Mouse (Mus musculus): ENCODE results near the gene Ube2f.

The Ube2f gene

DNA sequence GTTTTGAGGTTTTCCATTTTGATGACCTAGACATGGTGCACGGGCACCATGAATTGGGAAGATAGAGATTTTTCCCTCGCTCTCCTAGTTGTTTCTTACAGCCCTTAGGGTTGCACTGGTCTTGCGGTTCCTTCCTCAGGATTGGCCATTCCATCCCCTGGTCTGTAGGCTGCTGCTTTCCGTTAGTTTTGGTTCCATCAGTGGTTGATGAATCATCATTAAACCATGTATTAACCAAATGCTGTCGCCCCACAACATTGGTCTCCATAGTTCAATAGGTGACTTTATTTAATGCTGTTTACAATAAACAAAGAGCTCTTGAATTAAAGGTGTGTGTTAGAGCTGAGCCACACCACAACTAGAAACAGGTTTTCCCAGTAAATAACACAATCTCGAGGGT, 12.4 kb upstream of the Ube2f start:
- DNase-seq (ENCODE audit: low spot score) = no peak

DNA sequence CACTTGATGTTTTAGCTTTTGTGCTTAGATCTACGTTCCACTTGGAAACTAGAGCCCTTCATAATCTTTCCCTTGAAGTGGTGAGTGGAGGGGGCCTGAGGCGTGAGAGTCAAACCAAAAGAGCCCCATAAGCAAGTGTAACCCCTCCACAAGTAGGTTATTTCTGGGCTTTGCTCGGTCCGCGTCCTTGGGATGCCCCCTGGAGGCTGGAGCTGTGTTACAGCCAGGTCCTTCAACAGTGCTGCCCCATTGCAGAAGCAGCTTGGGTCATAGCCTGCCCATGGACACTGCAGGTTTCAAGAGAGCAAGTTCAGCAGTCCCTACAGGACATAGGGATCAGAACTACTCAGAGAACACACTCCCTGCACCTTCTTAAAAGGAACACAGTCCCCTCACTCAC, 11.0 kb upstream of the Ube2f start:
- DNase-seq (ENCODE audit: low spot score) = peak; percentile 39

DNA sequence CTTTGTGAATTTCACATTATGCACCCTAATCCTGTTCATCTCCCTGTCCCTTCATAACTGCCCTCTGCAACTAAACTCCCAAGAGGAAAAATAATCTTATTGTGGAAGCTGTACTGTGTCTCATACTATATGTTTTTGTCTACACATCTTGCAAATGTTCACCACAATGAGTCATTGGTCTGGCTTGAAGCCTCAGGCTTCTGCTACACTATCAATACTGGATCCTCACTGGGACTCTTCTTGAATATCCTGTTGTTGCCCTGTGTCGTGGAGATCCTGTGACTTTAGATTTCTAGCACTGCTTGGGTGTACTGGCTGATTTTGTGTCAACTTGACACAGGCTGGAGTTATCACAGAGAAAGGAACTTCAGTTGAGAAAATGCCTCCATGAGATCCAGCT, 10.3 kb upstream of the Ube2f start:
- no peak for DNase-seq (ENCODE audit: low spot score)

DNA sequence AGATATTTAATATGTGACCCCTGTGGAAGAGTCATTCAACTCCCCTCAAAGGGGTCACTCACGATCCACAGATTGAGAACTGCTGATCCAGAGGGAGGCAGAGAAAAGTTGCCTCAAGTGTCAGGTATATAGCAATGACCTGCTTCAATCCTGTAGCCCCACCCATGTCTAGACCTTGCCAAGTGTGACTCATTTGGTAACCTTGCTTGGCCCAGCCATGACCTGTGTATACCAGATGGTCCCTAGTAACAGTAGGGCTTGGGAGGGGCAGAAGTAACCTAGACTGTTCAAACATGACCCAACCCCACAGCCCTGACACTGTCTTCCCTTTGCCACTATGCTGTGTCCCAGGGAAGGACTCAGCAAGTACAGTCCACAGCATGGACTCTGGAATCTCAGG, 9.4 kb upstream of the Ube2f start:
- DNase-seq (ENCODE audit: low spot score) = no peak

DNA sequence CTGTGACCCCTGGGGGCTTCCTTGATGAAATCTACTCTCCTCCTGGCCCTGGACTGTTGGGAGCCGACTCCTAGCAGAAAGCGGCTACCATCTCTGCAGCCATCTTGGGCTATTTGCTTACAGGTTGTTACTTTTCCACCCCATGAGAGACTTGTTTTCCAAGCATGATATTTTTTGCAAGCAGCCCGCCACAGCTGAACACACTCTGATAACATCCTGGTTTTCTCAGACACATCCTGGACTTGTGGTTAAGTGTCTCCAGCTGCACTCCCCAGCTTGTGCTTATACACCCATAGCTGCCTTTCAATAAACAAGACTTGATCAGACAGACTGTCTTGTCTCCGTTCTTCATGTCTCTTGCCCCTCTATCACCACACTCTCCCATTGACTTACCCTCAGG, 8.9 kb upstream of the Ube2f start:
- no peak for DNase-seq (ENCODE audit: low spot score)

DNA sequence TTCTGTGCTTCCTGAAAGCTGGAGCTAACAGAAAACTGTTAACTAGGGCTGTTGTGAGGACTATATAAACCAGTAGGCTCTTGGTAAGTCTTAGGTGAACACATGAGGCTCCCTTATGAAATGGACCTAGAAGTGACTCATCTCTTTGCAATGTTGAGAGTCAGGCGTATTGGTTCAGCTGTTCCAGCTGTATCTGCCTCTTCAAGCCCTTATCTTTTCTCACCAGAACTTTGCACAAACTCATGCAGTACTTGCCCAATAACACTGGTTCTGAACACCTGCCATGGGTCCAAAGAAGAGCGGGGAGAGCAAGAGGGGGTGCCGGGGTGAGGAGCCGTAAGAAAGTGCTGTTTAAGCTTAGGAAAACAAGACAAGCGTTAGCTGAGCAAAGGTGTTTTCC, 1.9 kb upstream of the Ube2f start:
- DNase-seq (ENCODE audit: low spot score) = peak; percentile 31

DNA sequence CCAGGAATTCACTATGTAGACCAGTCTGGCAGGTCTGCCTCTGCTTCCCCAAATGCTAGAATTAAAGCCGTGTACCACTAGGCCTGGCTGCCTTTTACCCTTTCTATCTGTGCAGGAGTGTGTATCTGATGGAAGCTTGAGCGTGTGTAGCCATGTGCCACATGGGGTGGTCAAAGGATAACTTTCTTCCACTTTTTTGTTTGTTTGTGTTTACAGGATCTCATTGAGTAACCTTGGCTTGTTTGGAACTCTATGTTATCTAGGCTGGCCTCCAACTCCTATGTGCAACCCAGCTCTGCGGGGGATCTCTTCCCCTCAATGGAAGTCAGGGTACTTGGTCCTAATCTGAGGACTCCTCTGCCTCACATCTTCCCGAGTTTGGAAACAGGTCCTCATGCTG, 1.1 kb upstream of the Ube2f start:
- no peak for DNase-seq (ENCODE audit: low spot score)

DNA sequence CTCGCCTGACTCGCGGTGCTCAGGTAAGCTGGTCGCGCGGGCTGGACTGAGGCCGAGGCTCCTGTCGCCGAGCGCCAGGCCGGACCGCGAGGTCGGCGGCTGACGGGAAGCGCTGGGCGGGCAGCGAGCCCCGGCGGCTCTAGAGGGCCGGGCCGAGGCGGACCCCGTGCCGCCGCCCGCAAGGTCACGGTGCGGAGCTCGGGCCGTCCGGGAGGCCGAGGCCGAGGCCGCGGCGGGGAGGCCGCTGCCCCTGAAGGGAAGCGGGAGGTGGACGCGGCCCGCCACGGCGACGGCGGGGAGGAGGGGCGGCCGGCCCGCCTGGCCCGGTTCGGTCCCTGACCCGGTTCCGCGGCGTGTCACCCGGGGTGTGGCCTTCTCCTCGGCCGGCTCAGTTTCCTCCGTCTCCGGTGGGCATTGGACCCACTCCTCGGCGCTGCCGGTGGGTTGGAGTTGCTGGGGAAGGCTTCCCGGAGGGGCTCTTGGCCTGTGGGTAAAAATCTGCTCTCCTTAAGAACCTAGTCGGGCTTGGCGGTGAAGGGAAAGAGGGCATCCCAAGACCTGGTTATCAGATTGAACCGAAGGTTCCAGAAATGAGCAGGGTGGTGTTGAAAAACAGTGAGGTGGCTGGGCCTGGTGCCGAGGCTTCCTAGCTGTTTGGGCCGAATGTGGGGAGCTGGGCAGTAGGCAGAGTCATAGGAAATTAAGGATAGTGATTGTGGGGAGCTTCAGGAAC, 477 bp downstream of the Ube2f start:
- peak; percentile 27 for DNase-seq (ENCODE audit: low spot score)

DNA sequence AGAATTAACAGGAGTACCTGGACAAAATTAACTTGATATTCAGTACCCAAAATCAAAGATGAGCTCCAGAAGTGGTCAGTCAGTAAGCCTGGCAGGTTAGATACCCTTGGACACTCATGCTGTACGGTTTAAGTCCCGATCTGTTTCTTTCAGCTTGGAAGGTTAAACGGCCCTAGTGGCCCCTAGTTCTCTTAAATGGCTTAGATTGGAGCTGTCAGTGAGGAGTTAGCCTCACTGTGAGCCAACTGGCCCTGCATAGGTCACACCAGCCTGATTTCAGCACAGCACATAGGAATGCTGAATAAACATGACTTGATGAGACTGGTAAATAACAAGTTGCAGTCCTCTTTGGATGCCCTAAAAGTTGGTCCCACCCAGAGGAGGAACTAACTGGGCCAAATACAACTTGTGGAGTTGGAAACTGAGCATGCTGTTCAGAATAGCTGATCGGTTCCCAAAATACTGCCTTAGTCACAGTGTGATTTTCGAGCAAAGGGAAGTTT, 1.1 kb downstream of the Ube2f start:
- no peak for DNase-seq (ENCODE audit: low spot score)

DNA sequence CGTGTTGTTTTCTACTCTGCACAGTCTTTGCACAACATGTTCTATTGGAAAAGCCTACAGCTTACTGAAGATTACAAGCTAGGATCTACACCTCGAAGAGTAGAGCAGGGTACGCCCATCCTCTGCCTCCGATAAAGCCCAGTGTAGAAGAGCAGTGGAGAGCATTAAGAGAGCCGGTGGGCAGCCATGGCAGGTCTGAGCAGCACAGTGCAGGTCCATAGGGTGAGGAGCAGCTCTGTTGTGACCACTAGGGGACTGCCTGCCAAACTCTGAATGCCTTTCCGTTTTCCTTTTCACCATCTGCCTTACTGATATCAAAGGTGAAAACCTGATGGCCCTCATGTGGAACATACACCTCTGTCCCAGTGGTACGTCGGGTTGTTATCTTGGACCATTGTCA, 1.8 kb downstream of the Ube2f start:
- DNase-seq (ENCODE audit: low spot score) = peak; percentile 35

DNA sequence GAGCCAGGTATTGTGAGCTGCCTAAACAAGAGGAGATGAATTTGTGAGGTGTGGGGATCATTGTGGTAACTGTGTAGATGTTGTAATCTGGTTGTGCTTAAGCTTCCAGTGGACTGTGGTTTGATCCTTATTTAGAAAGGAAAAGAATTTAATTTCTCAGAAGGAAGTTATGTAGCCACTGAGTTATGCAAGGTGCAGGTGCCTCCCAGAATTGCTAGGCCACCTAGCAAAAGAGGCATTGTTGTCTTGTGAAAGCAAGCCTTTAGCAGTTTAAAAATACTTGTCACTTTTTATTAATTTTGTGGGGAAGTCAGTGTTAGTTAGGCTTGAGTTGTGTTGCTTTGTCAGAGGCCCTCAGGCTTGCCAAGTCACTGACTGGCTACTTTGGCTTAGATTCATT, 7.8 kb downstream of the Ube2f start:
- no peak for DNase-seq (ENCODE audit: low spot score)

DNA sequence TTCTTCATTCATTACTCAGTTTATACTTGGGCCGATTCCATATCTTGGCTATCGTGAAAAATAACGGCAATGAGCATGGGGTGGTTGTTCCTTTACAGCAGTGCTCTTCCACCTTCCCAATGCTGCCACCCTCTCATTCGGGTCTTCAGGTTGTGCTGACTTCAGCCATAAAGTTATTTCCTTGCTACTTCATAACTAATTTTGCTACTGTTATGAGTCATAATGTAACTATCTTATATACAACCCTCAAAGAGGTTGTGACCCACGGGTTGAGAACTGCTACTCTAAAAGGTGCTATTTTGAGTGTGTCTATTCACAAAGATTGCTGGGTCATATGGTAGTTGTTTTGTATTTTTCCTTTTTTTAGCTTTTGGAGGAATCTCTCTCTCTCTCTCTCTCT, 9.7 kb downstream of the Ube2f start:
- no peak for DNase-seq (ENCODE audit: low spot score)

DNA sequence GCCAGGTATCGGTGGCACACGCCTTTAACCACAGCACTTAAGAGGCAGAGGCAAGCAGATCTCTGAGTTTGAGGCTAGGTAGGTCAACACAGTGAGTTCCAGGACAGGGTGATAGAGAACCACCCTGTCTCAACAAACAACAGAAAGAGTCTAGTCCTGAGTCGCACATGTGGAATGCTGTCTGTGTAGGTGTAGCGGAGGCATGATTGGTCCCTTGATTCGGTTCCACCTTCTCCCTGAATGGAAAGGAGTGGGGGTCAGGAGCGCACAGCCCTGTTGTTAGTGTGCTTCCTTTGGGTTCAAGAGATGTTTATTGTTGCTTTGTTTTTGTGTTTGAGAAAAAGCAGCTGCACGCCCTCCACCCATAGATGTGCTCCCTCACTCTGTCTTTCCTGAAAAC, 12.4 kb downstream of the Ube2f start:
- DNase-seq (ENCODE audit: low spot score) = no peak

DNA sequence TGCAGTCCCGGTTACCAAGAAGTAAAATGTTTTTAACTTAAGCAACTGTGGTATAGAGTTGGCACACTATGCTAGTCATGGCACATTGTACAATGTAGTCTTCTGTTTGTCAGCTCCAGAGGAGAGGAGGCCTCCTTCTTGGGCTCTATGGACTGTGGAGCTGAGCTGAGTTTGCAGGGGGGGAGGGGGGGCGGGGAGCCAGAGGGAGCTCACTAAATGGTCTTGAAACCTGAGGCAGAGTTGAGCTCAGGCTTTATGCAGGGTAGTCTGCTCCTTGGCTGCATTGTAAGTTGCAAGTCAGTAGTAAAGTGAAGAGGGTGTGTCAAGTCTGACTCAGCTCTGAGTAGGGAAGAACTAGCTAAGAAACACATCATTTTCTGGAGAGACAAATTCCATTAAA, 22.2 kb downstream of the Ube2f start:
- no peak for DNase-seq (ENCODE audit: low spot score)

DNA sequence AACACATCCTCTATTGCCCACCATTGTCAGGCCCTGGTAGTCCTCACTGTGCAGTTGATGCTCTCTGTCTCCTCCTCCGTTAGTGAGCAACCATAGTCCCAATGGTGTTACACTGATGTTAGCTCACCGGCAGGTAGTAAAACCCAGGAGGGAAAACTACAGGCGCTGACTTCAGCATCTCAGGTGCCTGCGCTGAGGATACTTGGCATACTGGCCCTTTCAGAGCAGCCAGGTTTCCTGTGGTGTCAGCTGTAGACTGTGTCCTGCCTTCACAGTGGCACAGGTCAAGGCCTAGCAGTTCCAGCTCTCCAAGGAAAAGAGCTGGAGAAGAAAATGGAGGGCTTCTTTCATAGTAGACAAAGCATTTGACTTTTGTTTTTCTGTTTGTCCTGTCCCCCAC, 26.5 kb downstream of the Ube2f start:
- DNase-seq (ENCODE audit: low spot score) = no peak

DNA sequence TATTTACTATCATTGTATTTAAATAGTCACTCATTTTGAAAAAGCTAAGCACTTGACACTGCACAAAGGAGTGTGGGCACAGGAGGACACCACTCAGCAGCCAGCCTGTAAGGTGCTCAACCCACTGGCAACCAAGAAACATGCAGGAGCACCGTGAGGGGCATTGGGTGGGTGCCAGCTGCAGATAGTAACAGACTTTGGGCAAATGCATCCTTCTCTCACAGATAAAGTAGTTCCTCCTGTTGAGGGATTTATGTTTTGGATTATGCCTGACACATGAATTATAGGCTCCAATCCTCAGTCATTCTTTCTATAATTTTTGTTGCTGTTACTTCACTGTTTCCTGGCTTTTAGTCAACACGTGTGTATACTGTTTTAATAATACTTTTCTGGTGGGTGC, 27.4 kb downstream of the Ube2f start:
- no peak for DNase-seq (ENCODE audit: low spot score)

DNA sequence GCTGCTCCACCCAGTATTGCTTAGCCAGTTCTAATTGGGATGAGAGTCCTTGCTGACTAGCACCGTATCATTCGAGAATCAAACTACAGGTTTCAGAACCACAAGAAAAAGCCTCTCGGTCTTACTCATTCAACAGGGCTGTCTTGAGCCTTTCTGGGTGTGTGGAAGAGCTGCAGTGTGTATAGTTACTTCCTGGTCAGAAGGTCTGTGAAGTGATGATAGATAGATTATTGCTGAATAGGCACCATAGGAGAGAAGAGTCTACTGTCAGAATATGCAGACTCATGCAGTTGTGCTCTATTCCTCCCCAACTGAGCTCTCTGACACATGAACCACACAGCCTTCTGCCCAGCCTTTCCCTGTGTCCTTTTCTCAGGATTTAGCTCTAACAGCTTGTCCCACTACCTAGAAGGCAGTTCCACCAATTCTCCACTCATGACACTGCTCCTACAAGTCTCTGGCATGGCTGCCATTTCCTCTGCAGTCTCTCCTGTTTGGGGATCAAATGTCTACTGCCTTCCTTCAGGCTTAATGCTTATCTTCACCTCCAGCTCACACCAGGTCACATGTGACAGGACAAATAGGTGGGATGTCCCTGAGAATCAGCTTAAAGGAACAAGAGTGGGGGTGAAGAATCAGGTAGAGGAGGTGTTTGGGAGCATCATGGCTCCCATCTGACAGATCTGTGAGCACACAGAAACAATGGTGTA, 28.5 kb downstream of the Ube2f start:
- no peak for DNase-seq (ENCODE audit: low spot score)

DNA sequence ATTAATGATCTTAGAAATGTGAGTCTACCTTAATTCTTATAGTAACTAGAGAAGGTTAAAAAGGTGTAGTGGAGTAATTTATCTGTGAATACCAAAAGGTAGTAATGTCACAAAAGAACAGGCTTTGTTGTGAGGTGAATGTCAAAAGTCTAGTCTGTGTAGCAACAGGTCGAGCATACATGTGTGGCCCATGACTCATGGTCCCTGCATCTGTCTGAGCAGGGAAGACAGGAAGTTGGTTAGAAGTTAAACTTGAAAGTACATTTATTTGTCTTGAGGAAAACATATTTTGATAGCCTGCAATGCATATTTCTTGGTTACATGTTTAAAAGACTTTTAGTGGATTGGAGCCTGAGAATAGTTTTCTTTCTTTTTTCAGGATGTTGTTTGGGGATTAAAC, 29.0 kb downstream of the Ube2f start:
- no peak for DNase-seq (ENCODE audit: low spot score)

DNA sequence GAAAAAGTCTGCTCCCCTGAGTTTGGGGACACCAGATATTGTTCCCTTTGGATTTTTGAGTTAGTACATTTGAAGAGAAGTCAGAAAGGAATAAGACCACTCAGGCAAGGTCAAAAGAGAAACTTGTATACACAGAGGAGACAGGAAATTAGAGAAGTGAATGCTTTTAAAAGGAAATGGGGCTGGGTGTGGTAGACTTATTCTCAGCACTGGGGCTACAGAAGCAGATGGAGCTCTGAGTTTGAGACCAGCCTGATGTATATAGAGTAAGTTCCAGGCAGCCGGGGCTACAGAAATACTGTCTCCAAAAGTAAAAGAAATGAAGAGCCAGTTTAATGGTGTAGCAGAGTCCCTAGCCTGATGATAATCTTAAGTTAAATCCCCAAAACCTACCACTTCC, 32.5 kb downstream of the Ube2f start:
- no peak for DNase-seq (ENCODE audit: low spot score)

DNA sequence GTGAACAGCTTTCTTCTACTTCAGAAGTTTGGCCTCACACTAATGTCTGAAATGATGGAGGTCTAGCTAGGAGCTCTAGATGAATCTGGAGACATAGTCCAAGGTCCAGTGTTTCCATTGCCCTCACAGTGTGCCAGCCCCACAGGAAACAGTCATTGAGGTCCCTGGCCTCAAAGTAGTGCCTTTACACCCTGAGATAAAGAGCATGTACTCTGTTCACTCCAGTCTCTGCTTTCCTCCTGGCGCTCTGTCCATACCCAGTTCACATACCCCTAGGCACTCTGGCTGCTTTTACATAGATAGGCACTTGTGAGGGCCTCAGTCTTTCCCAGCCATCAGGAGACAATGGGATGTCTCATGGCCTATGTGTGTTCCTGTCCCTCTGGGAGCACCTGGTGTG, 39.3 kb downstream of the Ube2f start:
- no peak for DNase-seq (ENCODE audit: low spot score)

DNA sequence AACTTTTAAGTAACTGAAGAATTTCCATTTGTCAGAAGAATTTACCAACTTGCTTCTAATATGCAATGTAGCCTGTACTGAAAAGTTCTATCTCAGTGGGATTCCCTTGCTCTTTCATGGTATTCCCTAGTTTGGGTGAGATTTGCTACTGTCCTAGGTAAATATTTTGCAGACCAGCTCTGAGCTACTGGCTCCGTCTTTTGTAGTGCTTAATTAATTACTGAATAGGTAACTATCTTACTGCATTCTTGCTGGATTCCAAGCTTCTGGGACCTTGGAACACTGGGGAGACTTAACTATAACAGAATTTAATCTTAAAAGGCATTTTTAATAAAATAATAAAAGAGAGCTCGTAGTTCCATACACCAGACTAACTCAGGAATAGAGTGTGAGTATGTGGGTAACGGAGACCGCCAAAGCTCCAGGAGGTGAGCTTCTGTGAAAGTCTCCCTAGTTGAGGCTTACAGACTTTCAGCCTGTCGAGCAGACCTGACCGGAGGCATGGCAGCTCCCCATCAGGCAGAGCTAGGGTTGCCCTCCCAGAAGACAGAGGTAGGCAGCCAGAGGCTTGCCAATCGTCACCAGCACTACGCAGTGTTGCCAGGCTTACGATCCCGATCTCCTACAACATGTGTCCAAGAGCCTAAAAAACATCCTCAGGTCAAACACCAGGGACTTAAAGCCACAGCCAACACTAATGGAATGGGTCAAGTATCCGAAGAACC, 42.2 kb downstream of the Ube2f start:
- DNase-seq (ENCODE audit: low spot score) = no peak

DNA sequence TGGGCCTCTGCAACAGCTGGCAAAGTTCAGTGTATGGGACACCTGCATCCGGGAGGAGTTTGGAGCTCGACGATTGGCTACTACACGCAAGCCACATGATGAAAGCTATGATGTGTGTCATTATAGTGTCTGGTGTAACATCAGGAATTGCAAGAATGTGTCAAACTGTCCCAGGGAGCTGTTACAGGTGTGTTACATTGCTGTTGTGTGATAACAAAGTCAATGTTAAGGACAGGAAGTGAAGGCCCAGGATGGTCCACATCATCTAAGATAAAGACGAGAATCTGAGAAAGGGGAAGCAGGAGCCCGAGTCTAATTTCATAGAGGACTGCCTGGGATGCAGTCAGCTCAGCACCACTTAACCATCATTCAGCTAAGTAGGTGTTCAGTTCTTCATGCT, 45.4 kb downstream of the Ube2f start:
- DNase-seq (ENCODE audit: low spot score) = no peak

Data from spleen, adult 12 weeks (tissue).